Mouse (Mus musculus): Measurements from ENCODE around the gene Ttc3. TPM values are rescaled to one million over a fixed set of nuclear protein-coding genes. Genes with fewer than 3 reads are reported as not detected.
"Not testable (repeated sequence)": the region's sequence is repeated elsewhere in the genome, so short reads cannot be mapped to it uniquely, and the experiment has no call there.

Gene Ttc3
- total RNA-seq, 2 experiments from 2014 or later: 750 to 824 TPM

- DNase-seq (ENCODE audit: extremely low spot score in 1 of 2, low spot score in 1 of 2): no peak
Observed at GRCm38 (mm10) chr16:94487341-94487740, 116.9 kb downstream of the Ttc3 start.

GRCm38 (mm10) chr16:94489326-94489725 is 118.9 kb downstream of the Ttc3 start:
- DNase-seq (ENCODE audit: extremely low spot score in 1 of 2, low spot score in 1 of 2): no peak

GRCm38 (mm10) chr16:94497176-94497575 is 126.8 kb downstream of the Ttc3 start:
- not testable (repeated sequence) for DNase-seq (ENCODE audit: extremely low spot score in 1 of 2, low spot score in 1 of 2)

- peak; percentile 16 to 40 for DNase-seq (ENCODE audit: extremely low spot score in 1 of 2, low spot score in 1 of 2)
Observed at GRCm38 (mm10) chr16:94497911-94498310, 127.5 kb downstream of the Ttc3 start.

- no peak for DNase-seq (ENCODE audit: extremely low spot score in 1 of 2, low spot score in 1 of 2)
Observed at GRCm38 (mm10) chr16:94504192-94504591, 133.8 kb downstream of the Ttc3 start.

GRCm38 (mm10) chr16:94507071-94507470 is 136.7 kb downstream of the Ttc3 start:
- no peak for DNase-seq (ENCODE audit: extremely low spot score in 1 of 2, low spot score in 1 of 2)

- DNase-seq (ENCODE audit: extremely low spot score in 1 of 2, low spot score in 1 of 2): no peak
Observed at GRCm38 (mm10) chr16:94508769-94509168, 138.4 kb downstream of the Ttc3 start.

GRCm38 (mm10) chr16:94509983-94510382 is 139.6 kb downstream of the Ttc3 start:
- DNase-seq (ENCODE audit: extremely low spot score in 1 of 2, low spot score in 1 of 2): no peak

- no peak for DNase-seq (ENCODE audit: extremely low spot score in 1 of 2, low spot score in 1 of 2)
Observed at GRCm38 (mm10) chr16:94517606-94518005, 147.2 kb downstream of the Ttc3 start.

Other genes starting within 250 kb of the Ttc3 start
- 10 to 100 TPM; 12.4 to 13.7 TPM for gene Hlcs, start 57.0 kb upstream of the Ttc3 start, total RNA-seq (2021)
- under 1 TPM; 0.17 to 0.23 TPM for gene Ripply3, start 42.2 kb upstream of the Ttc3 start, total RNA-seq (2021)
- gene Pigp, start 1.2 kb downstream of the Ttc3 start, total RNA-seq (2021): 10 to 100 TPM; 40.2 to 40.9 TPM
- gene Vps26c, start 156.2 kb downstream of the Ttc3 start, total RNA-seq (2021): 10 to 100 TPM; 31.9 to 34.6 TPM
- gene Dyrk1a, start 199.4 kb downstream of the Ttc3 start, total RNA-seq (2021): 10 to 100 TPM; 84.3 to 90.8 TPM

Data from layer of hippocampus, postnatal 25 days (tissue).